Mouse (Mus musculus) left cerebral cortex, adult 18-20 months (tissue): Measurements from ENCODE around the gene Lsm14a. TPM values are rescaled to one million over a fixed set of nuclear protein-coding genes. Genes with fewer than 3 reads are reported as not detected.
"Not testable (repeated sequence)": the region's sequence is repeated elsewhere in the genome, so short reads cannot be mapped to it uniquely, and the experiment has no call there.

ENCODE experiments used
- DNase-seq, 2 experiments: peaks; one replicate each; pipeline ENCODE4 v3.0.0; 2021 to 2022; ENCODE audit warnings: low spot score in 2 of 2, mixed read lengths in 1 of 2
- total RNA-seq, 2 experiments: library from RNA; stranded (reverse); gene quantifications; 2 replicates each; pipeline ENCODE4 v1.2.3; 2021

The Lsm14a gene
- total RNA-seq, 2 experiments from 2014 or later = 82.1 to 94.8 TPM

- DNase-seq = no peak
Observed at GRCm38 (mm10) chr7:34380311-34380710, 12.8 kb downstream of the Lsm14a start.

GRCm38 (mm10) chr7:34373906-34374305 is 19.2 kb downstream of the Lsm14a start:
- no peak for DNase-seq

- DNase-seq = no peak
Observed at GRCm38 (mm10) chr7:34355629-34356028, 37.5 kb downstream of the Lsm14a start.

- DNase-seq = peak in 1 of 2 experiments; percentile 21
Observed at GRCm38 (mm10) chr7:34351997-34352396, 41.1 kb downstream of the Lsm14a start.

- DNase-seq = no peak
Observed at GRCm38 (mm10) chr7:34350166-34350565, 42.9 kb downstream of the Lsm14a start.

- no peak for DNase-seq
Observed at GRCm38 (mm10) chr7:34348011-34348410, 45.1 kb downstream of the Lsm14a start.

- DNase-seq = no peak
Observed at GRCm38 (mm10) chr7:34347041-34347440, 46.1 kb downstream of the Lsm14a start.

GRCm38 (mm10) chr7:34346505-34346904 is 46.6 kb downstream of the Lsm14a start:
- DNase-seq = no peak

GRCm38 (mm10) chr7:34342040-34342793 is 50.9 kb downstream of the Lsm14a start:
- DNase-seq = peak; percentile 51 to 69

GRCm38 (mm10) chr7:34340841-34341240 is 52.3 kb downstream of the Lsm14a start:
- DNase-seq = no peak

- no peak for DNase-seq
Observed at GRCm38 (mm10) chr7:34339164-34339489, 54.0 kb downstream of the Lsm14a start.

- no peak for DNase-seq
Observed at GRCm38 (mm10) chr7:34338445-34339163, 54.5 kb downstream of the Lsm14a start.

GRCm38 (mm10) chr7:34337268-34337667 is 55.8 kb downstream of the Lsm14a start:
- no peak for DNase-seq

GRCm38 (mm10) chr7:34336545-34336944 is 56.6 kb downstream of the Lsm14a start:
- DNase-seq = not testable (repeated sequence)

- DNase-seq = no peak
Observed at GRCm38 (mm10) chr7:34327493-34327892, 65.6 kb downstream of the Lsm14a start.

- no peak for DNase-seq
Observed at GRCm38 (mm10) chr7:34324857-34325256, 68.3 kb downstream of the Lsm14a start.

GRCm38 (mm10) chr7:34324005-34324404 is 69.1 kb downstream of the Lsm14a start:
- DNase-seq = no peak

GRCm38 (mm10) chr7:34323351-34323750 is 69.8 kb downstream of the Lsm14a start:
- no peak for DNase-seq

GRCm38 (mm10) chr7:34321958-34322357 is 71.2 kb downstream of the Lsm14a start:
- DNase-seq = no peak

GRCm38 (mm10) chr7:34321119-34321518 is 72.0 kb downstream of the Lsm14a start:
- no peak for DNase-seq

- DNase-seq = peak; percentile 18 to 40
Observed at GRCm38 (mm10) chr7:34319957-34320356, 73.2 kb downstream of the Lsm14a start.

- DNase-seq = no peak
Observed at GRCm38 (mm10) chr7:34319123-34319522, 74.0 kb downstream of the Lsm14a start.
